Mouse (Mus musculus): ENCODE data around the gene Olfr487. TPM values are rescaled to one million over a fixed set of nuclear protein-coding genes. Genes with fewer than 3 reads are reported as not detected.

The Olfr487 gene
- not detected for polyA plus RNA-seq (2014; fragmentation: Illumina TruSeq; extraction: RNeasy Lipid Tissue Mini Kit (QIAGEN cat#74804))

DNA sequence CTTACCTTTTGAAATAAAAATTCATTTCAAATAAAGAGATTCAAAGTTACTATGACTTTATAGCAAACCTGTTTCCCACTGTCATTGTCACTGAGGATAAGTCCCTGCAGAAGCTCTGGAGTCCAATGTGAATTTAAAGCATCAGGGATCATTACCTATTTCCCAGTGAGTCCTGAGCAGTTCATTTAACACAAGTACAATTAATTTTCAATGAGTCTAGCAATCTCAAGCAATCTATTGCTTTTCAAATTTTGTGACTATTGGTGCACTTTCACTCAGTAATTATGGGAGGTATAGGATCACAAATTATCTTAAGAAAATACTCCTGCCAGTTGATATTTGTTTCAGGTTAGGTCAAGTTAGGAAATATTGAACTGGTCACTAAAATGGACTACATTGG, at the start of gene Olfr487:
Gene Olfr487 (minus strand): TSS at position 101 of the 400 bp plus-strand sequence.

DNA sequence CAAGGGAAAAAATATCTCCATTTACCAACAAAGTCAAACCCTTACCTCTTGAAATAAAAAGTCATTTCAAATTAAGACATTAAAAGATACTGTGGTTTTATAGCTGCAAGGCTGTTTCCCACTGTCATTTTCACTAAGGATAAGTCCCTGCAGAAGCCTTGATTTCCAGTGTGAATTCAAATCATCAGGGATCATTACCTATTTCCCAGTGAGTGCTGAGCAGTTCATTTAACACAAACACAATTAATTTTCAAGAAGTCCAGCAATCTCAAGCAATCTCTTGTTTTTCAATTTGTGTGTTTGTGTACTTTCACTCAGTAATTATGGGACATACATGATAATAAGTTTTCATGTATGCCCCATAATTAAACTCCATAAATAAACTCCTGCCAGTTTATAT, 43.8 kb upstream of the Olfr487 start, which contains the start of gene Olfr488:
Gene Olfr488 (minus strand): TSS at position 101 of the 400 bp plus-strand sequence.

GRCm38 (mm10) chr7:108172642-108173041, 41.8 kb downstream of the Olfr487 start, which contains the start of gene Olfr486:
TSS of gene Olfr486 (minus strand) at chr7:108172742.

DNA sequence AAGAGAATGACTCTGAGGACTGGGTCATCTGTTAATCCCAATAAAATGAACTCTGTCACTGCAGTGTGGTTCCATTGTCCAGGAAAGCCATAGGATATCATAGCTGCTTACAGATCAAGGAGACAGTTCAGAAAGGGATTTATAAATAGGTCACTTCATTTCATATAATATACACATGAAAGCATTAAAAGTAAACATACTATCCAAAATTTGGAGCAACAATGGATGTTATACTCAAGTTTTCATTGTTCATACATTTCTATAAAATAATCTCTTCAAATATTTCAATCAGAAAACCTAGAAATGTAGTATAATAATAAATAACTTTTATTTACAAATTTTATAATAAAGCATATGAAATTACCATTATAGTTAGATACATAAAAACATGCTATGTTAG, 54.7 kb downstream of the Olfr487 start, which contains the start of gene Olfr485:
Gene Olfr485 (minus strand): TSS at position 101 of the 400 bp plus-strand sequence.

Other genes starting within 250 kb of the Olfr487 start
- gene Olfr476, start 249.8 kb downstream of the Olfr487 start, polyA plus RNA-seq (2014; fragmentation: Illumina TruSeq; extraction: RNeasy Lipid Tissue Mini Kit (QIAGEN cat#74804)), result not detected
- not detected for gene Olfr477, start 227.9 kb downstream of the Olfr487 start, polyA plus RNA-seq (2014; fragmentation: Illumina TruSeq; extraction: RNeasy Lipid Tissue Mini Kit (QIAGEN cat#74804))
- gene Olfr478, start 180.6 kb downstream of the Olfr487 start, polyA plus RNA-seq (2014; fragmentation: Illumina TruSeq; extraction: RNeasy Lipid Tissue Mini Kit (QIAGEN cat#74804)), result not detected
- gene Olfr479, start 163.9 kb downstream of the Olfr487 start, polyA plus RNA-seq (2014; fragmentation: Illumina TruSeq; extraction: RNeasy Lipid Tissue Mini Kit (QIAGEN cat#74804)), result not detected
- not detected for gene Olfr480, start 147.3 kb downstream of the Olfr487 start, polyA plus RNA-seq (2014; fragmentation: Illumina TruSeq; extraction: RNeasy Lipid Tissue Mini Kit (QIAGEN cat#74804))
- not detected for gene Olfr481, start 134.8 kb downstream of the Olfr487 start, polyA plus RNA-seq (2014; fragmentation: Illumina TruSeq; extraction: RNeasy Lipid Tissue Mini Kit (QIAGEN cat#74804))
- not detected for gene Olfr482, start 117.0 kb downstream of the Olfr487 start, polyA plus RNA-seq (2014; fragmentation: Illumina TruSeq; extraction: RNeasy Lipid Tissue Mini Kit (QIAGEN cat#74804))
- gene Olfr483, start 113.8 kb downstream of the Olfr487 start, polyA plus RNA-seq (2014; fragmentation: Illumina TruSeq; extraction: RNeasy Lipid Tissue Mini Kit (QIAGEN cat#74804)), result not detected
- gene Olfr484, start 87.2 kb downstream of the Olfr487 start, polyA plus RNA-seq (2014; fragmentation: Illumina TruSeq; extraction: RNeasy Lipid Tissue Mini Kit (QIAGEN cat#74804)), result not detected
- gene Olfr485, start 54.8 kb downstream of the Olfr487 start, polyA plus RNA-seq (2014; fragmentation: Illumina TruSeq; extraction: RNeasy Lipid Tissue Mini Kit (QIAGEN cat#74804)), result not detected
- gene Olfr486, start 41.9 kb downstream of the Olfr487 start, polyA plus RNA-seq (2014; fragmentation: Illumina TruSeq; extraction: RNeasy Lipid Tissue Mini Kit (QIAGEN cat#74804)), result not detected
- not detected for gene Olfr488, start 43.7 kb upstream of the Olfr487 start, polyA plus RNA-seq (2014; fragmentation: Illumina TruSeq; extraction: RNeasy Lipid Tissue Mini Kit (QIAGEN cat#74804))
- gene Olfr490, start 74.3 kb upstream of the Olfr487 start, polyA plus RNA-seq (2014; fragmentation: Illumina TruSeq; extraction: RNeasy Lipid Tissue Mini Kit (QIAGEN cat#74804)), result not detected
- gene Olfr491, start 98.8 kb upstream of the Olfr487 start, polyA plus RNA-seq (2014; fragmentation: Illumina TruSeq; extraction: RNeasy Lipid Tissue Mini Kit (QIAGEN cat#74804)), result not detected
- not detected for gene Olfr492, start 109.0 kb upstream of the Olfr487 start, polyA plus RNA-seq (2014; fragmentation: Illumina TruSeq; extraction: RNeasy Lipid Tissue Mini Kit (QIAGEN cat#74804))
- not detected for gene Olfr493, start 132.3 kb upstream of the Olfr487 start, polyA plus RNA-seq (2014; fragmentation: Illumina TruSeq; extraction: RNeasy Lipid Tissue Mini Kit (QIAGEN cat#74804))
- not detected for gene Olfr494, start 150.7 kb upstream of the Olfr487 start, polyA plus RNA-seq (2014; fragmentation: Illumina TruSeq; extraction: RNeasy Lipid Tissue Mini Kit (QIAGEN cat#74804))
- gene Olfr495, start 178.5 kb upstream of the Olfr487 start, polyA plus RNA-seq (2014; fragmentation: Illumina TruSeq; extraction: RNeasy Lipid Tissue Mini Kit (QIAGEN cat#74804)), result not detected
- not detected for gene Olfr497, start 205.8 kb upstream of the Olfr487 start, polyA plus RNA-seq (2014; fragmentation: Illumina TruSeq; extraction: RNeasy Lipid Tissue Mini Kit (QIAGEN cat#74804))

All from ovary, adult 10 weeks (tissue).